Mouse (Mus musculus) lung, adult 10 weeks (tissue): ENCODE data around the gene Snrnp70. TPM values are rescaled to one million over a fixed set of nuclear protein-coding genes. Genes with fewer than 3 reads are reported as not detected.

ENCODE experiments used
- polyA plus RNA-seq: library from polyadenylated mRNA; stranded (reverse); fragments of 350-450 nt; fragmentation: Illumina TruSeq; extraction: RNeasy Lipid Tissue Mini Kit (QIAGEN cat#74804); gene quantifications from one replicate; pipeline ENCODE4 v1.2.3, GENCODE M21; 2014; ENCODE audit warnings: low read depth, low replicate concordance; ENCODE audit not compliant: insufficient read depth

Gene Snrnp70
- 123 TPM for polyA plus RNA-seq

GRCm38 (mm10) chr7:45395578-45396336 is at the start of gene Snrnp70:
TSS of gene Snrnp70 (minus strand) at chr7:45395742.

DNA sequence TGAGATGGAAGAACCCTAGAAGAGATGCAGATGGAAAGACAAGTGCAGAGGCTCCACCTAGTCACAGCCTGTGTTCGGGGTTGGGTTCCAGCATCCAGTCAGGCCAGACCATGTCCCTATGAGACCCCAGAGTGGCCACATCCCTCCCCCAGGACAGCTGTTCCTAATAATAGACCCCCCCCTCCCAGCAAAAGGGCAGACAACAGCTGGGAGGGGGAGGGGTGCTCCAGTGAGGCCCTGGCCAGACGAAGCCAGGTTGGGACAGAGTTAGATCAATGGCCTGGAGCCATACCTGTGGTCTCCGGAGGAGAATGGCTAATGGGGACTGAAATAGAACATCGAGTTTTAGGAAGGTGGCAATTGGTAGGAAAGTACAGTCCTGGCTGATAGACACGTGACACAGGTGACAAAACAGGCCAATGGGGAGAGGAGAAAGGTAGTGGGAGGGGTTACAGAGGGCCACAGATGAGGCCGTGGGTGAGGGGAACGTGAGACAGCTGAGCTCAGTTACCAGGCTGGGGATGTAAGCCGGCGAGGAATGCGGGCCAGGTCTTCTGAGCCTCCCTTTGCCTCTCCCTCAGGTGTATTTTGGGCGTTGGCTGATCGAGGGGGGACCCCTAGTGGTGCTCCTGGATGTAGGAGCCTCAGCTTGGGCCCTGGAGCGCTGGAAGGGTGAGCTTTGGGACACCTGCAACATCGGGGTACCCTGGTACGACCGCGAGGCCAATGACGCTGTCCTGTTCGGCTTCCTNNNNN is 42.2 kb upstream of the Snrnp70 start, which contains the start of gene Ruvbl2:
Gene Ruvbl2 (minus strand): TSS at position 576 of the 756 bp plus-strand sequence.

GRCm38 (mm10) chr7:45434203-45435015 is 38.9 kb upstream of the Snrnp70 start, which contains the start of gene Gys1:
TSS of gene Gys1 (plus strand) at chr7:45434844.

GRCm38 (mm10) chr7:45420615-45420919 is 25.0 kb upstream of the Snrnp70 start, which contains the start of gene Lhb:
TSS of gene Lhb (plus strand) at chr7:45420820.

DNA sequence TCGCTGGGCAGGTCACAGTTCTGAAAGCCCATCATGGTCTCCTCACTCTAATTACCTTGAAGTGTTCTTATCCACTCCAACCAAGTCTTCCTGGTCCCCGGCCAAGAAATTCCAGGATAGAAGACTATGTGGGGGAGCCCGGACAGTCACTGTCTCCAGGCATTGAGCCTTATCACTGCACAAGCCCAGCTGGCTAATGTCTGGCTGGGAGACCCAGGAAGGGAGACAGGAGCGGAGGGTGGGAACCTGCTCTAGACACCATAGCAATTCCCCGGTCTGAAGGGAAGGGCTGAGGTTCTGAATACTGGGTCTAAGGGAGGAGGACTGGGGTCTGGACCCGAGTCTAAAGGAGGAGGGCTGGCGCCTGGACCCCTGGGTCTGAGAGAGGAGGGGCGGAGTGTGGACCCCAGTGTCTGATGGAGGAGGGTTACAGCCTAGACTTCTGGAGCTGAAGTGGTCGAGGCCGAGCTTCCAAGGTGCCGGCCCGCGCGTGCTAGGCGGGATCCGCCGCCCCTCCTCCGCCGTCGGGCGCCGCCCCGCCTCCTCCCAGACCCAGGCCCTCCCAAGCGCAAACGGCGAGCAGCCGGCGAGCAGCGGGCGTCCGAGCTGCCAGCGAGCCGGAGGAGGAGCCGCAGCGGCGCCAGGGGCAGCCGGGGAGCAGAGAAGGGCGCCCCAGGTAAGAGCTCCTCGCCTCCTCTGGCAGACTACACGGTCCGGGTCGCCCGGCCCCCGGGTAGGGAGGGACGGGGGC is 17.7 kb upstream of the Snrnp70 start, which contains the start of gene Ntf5:
Gene Ntf5 (plus strand): TSS at position 583 of the 751 bp plus-strand sequence.

GRCm38 (mm10) chr7:45405091-45406075 is 9.8 kb upstream of the Snrnp70 start, which contains the start of gene Kcna7:
TSS of gene Kcna7 (plus strand) at chr7:45405653.

DNA sequence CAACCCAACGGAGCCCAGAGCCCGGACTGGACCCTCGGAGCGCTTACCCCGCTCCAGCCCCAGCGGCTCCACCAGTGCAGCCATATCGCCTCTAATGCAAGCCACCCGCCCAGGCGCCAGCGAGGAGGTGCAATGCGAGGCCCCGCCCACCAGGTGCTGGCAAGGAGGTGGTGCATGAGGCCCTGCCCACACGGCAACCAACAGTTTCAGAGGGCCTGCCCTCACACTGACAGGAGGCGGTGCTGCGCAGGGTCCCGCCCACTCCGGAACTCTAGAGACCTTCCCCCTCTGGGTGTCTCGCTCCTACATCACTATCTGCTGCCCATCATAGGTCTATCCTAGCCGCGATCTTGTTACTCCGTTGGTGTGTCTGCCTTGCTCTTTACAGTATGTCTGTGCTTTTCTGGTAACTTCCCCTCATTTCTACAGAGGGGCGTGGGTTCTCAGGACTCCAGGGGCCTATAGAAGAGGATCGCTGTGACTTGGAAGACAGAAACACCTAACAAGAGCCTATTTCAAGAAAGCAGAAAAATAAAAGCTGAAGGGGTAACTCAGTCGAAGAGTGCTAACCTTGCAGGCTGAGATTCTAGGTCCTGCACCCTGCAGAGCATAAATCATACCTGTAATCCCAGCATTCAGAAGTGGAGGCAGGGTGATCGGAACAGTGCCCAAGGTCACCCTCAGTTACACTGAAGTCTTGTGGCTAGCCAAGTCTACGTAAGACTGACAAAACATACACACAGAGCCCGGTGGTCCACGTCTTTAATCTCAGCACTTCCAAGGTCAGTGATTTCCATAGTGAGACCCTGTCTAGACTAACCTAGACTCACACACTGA is 24.8 kb downstream of the Snrnp70 start, which contains the start of gene Lin7b:
Gene Lin7b (minus strand): TSS at position 109 of the 837 bp plus-strand sequence.

GRCm38 (mm10) chr7:45366652-45367019 is 28.9 kb downstream of the Snrnp70 start, which contains the start of gene Ppfia3:
TSS of gene Ppfia3 (minus strand) at chr7:45367019.

GRCm38 (mm10) chr7:45335056-45335455 is 60.5 kb downstream of the Snrnp70 start, which contains the start of gene Hrc:
TSS of gene Hrc (plus strand) at chr7:45335290.

DNA sequence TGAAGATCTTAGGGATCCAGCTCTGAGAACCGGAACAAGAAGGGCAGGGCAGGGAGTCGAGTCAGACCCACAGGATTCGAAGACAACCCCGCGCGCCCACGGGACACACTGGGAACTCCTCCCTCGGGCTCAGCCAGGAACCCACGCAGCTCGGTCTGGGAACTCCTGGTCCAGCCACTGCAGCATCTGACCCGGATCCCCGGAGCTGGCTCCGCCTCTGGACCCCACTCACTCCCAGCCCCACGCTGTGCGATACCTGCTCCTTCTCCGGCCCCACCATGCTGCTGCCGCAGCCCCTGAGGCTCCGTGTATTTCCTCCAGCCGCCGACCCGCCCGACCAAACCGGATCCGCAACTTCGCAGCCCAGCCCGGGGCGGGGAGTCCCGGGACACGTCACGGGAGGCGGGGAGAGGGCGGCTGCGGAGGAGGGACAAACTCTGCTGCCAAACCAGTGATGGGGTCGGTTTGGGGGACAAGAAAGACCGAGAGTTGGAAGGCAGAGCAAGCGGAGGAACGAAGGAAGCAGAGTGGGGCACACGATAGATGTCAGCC is 62.0 kb downstream of the Snrnp70 start, which contains the start of gene Trpm4:
Gene Trpm4 (minus strand): TSS at position 350 of the 552 bp plus-strand sequence.

Other genes with a start within 250 kb of the Snrnp70 start
- 55.1 TPM for gene Pih1d1, start 241.4 kb downstream of the Snrnp70 start, polyA plus RNA-seq
- gene Aldh16a1, start 241.2 kb downstream of the Snrnp70 start, polyA plus RNA-seq, result 21.1 TPM
- 1.1 TPM for gene Slc17a7, start 231.8 kb downstream of the Snrnp70 start, polyA plus RNA-seq
- gene Gfy, start 216.2 kb downstream of the Snrnp70 start, polyA plus RNA-seq, result not detected
- not detected for gene Pth2, start 214.7 kb downstream of the Snrnp70 start, polyA plus RNA-seq
- gene Ccdc155, start 190.8 kb downstream of the Snrnp70 start, polyA plus RNA-seq, result 1.5 TPM
- gene Dkkl1, start 183.6 kb downstream of the Snrnp70 start, polyA plus RNA-seq, result 0.81 TPM
- gene Tead2, start 180.0 kb downstream of the Snrnp70 start, polyA plus RNA-seq, result 16.7 TPM
- gene Cd37, start 156.6 kb downstream of the Snrnp70 start, polyA plus RNA-seq, result 36.3 TPM
- not detected for gene Slc6a16, start 154.7 kb downstream of the Snrnp70 start, polyA plus RNA-seq
- gene Slc6a21, start 118.2 kb downstream of the Snrnp70 start, polyA plus RNA-seq, result not detected
- 26.8 TPM for gene Trpm4, start 62.0 kb downstream of the Snrnp70 start, polyA plus RNA-seq
- gene Hrc, start 60.5 kb downstream of the Snrnp70 start, polyA plus RNA-seq, result 4.6 TPM
- 0.80 TPM for gene Ppfia3, start 28.7 kb downstream of the Snrnp70 start, polyA plus RNA-seq
- not detected for gene Lin7b, start 25.2 kb downstream of the Snrnp70 start, polyA plus RNA-seq
- gene Kcna7, start 9.9 kb upstream of the Snrnp70 start, polyA plus RNA-seq, result not detected
- gene Ntf5, start 18.0 kb upstream of the Snrnp70 start, polyA plus RNA-seq, result 3.0 TPM
- 5.9 TPM for gene Lhb, start 25.1 kb upstream of the Snrnp70 start, polyA plus RNA-seq
- 8.9 TPM for gene Gys1, start 39.1 kb upstream of the Snrnp70 start, polyA plus RNA-seq
- gene Ruvbl2, start 42.4 kb upstream of the Snrnp70 start, polyA plus RNA-seq, result 33.3 TPM
- 2,902 TPM for gene Ftl1, start 64.1 kb upstream of the Snrnp70 start, polyA plus RNA-seq
- 93.3 TPM for gene Bax, start 71.2 kb upstream of the Snrnp70 start, polyA plus RNA-seq
- gene Tulp2, start 86.1 kb upstream of the Snrnp70 start, polyA plus RNA-seq, result not detected
- gene Gm45808, start 91.1 kb upstream of the Snrnp70 start, polyA plus RNA-seq, result not detected
- 5.0 TPM for gene Dhdh, start 93.1 kb upstream of the Snrnp70 start, polyA plus RNA-seq
- 134 TPM for gene Nucb1, start 114.7 kb upstream of the Snrnp70 start, polyA plus RNA-seq
- 62.8 TPM for gene Ppp1r15a, start 130.5 kb upstream of the Snrnp70 start, polyA plus RNA-seq
- 5.7 TPM for gene Plekha4, start 130.6 kb upstream of the Snrnp70 start, polyA plus RNA-seq
- 0.54 TPM for gene Hsd17b14, start 159.2 kb upstream of the Snrnp70 start, polyA plus RNA-seq
- gene Bcat2, start 174.4 kb upstream of the Snrnp70 start, polyA plus RNA-seq, result 43.0 TPM
- gene Fgf21, start 219.7 kb upstream of the Snrnp70 start, polyA plus RNA-seq, result not detected
- gene Fut1, start 221.5 kb upstream of the Snrnp70 start, polyA plus RNA-seq, result not detected
- 0.38 TPM for gene Izumo1, start 226.1 kb upstream of the Snrnp70 start, polyA plus RNA-seq
- gene Rasip1, start 231.7 kb upstream of the Snrnp70 start, polyA plus RNA-seq, result 47.4 TPM
- 1.9 TPM for gene Mamstr, start 244.2 kb upstream of the Snrnp70 start, polyA plus RNA-seq